Mouse (Mus musculus): ENCODE data around the gene Vamp1. TPM values are rescaled to one million over a fixed set of nuclear protein-coding genes. Genes with fewer than 3 reads are reported as not detected.

Gene Vamp1
- total and polyA plus RNA-seq, 3 experiments: 1.9 to 4.6 (median 3.1) TPM

- in situ Hi-C loops (cut with MboI; ENCODE audit: low pct_ligation_motif_present, low pct_unique_long_range_greater_than_20kb, low sequenced_read_pairs): no loop called here
- peak; percentile 8 for DNase-seq (ENCODE audit: extremely low read depth)
- Histone ChIP-seq H3K27me3 (replicated peaks) (no peaks in the 10 kb centered on the region), H3K79me2 (replicated peaks; ENCODE audit: control insufficient read depth, extremely low read depth, insufficient read depth, poor library complexity, severe bottlenecking) (peaks cover 37% of the 10 kb centered on the region), H3K9me3 (replicated peaks; ENCODE audit: low read length) (no peaks in the 10 kb centered on the region), H3K4me3 (replicated peaks in 1 of 3; ENCODE audit: low read depth in 2 of 3, low read length in 2 of 3, poor library complexity in 1 of 3) (no peak overlapping the region), H3K36me3 (replicated peaks in 1 of 2; ENCODE audit: control insufficient read depth in 1 of 2, insufficient read depth in 1 of 2, low read length in 1 of 2) (peaks cover 12 to 37% of the 10 kb centered on the region in 2 experiments), H3K4me2 (ENCODE audit: insufficient read depth, low read depth, poor library complexity, severe bottlenecking) (peak overlapping the region; percentile 96), H3K4me1 (ENCODE audit: control insufficient read depth in 1 of 2, insufficient read depth in 2 of 2) (peaks cover 0 to 21% of the 10 kb centered on the region in 2 experiments; a peak in 2 of 4 replicates), H3K9ac (ENCODE audit: insufficient read depth, low read depth) (0 out of 2 replicates have a peak overlapping the region, but pooled peaks have one; percentile 28), H3K27ac (ENCODE audit: insufficient read depth, low read depth) (no peak overlapping the region)
- no peak for TF ChIP-seq RAD21 (IDR thresholded peaks at IDR 0.05; ENCODE audit: low read depth, low read length)
- TF ChIP-seq MXI1 (IDR thresholded peaks at IDR 0.05; ENCODE audit: low read depth, low read length): no peak
- no peak for TF ChIP-seq GABPA (IDR thresholded peaks at IDR 0.05; ENCODE audit: insufficient replicate concordance, low read depth, low read length)
- no peak for TF ChIP-seq POLR2AphosphoS2 (IDR thresholded peaks at IDR 0.05; ENCODE audit: low read depth, low read length)
- TF ChIP-seq SIN3A (IDR thresholded peaks at IDR 0.05; ENCODE audit: low read length): no peak
- no peak for TF ChIP-seq TBP (conservative IDR thresholded peaks at IDR 0.05; ENCODE audit: low read depth, low read length)
- dilution Hi-C loops (cut with MboI; ENCODE audit: extremely low pct_ligation_motif_present, extremely low pct_unique_long_range_greater_than_20kb, low sequenced_read_pairs): no loop called here
Observed at GRCm38 (mm10) chr6:125193390-125193789, 22.0 kb upstream of the Vamp1 start.

- Histone ChIP-seq H3K9ac (ENCODE audit: insufficient read depth, low read depth) (no peak overlapping the region), H3K4me2 (ENCODE audit: insufficient read depth, low read depth, poor library complexity, severe bottlenecking) (no peak overlapping the region), H3K4me3 (replicated peaks in 1 of 3; ENCODE audit: low read depth in 2 of 3, low read length in 2 of 3, poor library complexity in 1 of 3) (no peak overlapping the region), H3K27me3 (replicated peaks) (no peaks in the 10 kb centered on the region), H3K27ac (ENCODE audit: insufficient read depth, low read depth) (no peak overlapping the region), H3K9me3 (replicated peaks; ENCODE audit: low read length) (no peaks in the 10 kb centered on the region), H3K36me3 (replicated peaks in 1 of 2; ENCODE audit: control insufficient read depth in 1 of 2, insufficient read depth in 1 of 2, low read length in 1 of 2) (peaks cover 2 to 24% of the 10 kb centered on the region in 2 experiments), H3K79me2 (replicated peaks; ENCODE audit: control insufficient read depth, extremely low read depth, insufficient read depth, poor library complexity, severe bottlenecking) (peaks cover 20% of the 10 kb centered on the region), H3K4me1 (ENCODE audit: control insufficient read depth in 1 of 2, insufficient read depth in 2 of 2) (peaks cover 0 to 9% of the 10 kb centered on the region in 2 experiments; a peak in 1 of 4 replicates)
- dilution Hi-C loops (cut with MboI; ENCODE audit: extremely low pct_ligation_motif_present, extremely low pct_unique_long_range_greater_than_20kb, low sequenced_read_pairs): no loop called here
- TF ChIP-seq POLR2AphosphoS2 (IDR thresholded peaks at IDR 0.05; ENCODE audit: low read depth, low read length): peak; percentile 47
- no peak for TF ChIP-seq GABPA (IDR thresholded peaks at IDR 0.05; ENCODE audit: insufficient replicate concordance, low read depth, low read length)
- DNase-seq (ENCODE audit: extremely low read depth): no peak
- in situ Hi-C loops (cut with MboI; ENCODE audit: low pct_ligation_motif_present, low pct_unique_long_range_greater_than_20kb, low sequenced_read_pairs): no loop called here
Observed at GRCm38 (mm10) chr6:125195541-125196075, 19.7 kb upstream of the Vamp1 start.

- Histone ChIP-seq H3K4me3 (replicated peaks in 1 of 3; ENCODE audit: low read depth in 2 of 3, low read length in 2 of 3, poor library complexity in 1 of 3) (no peak overlapping the region), H3K9me3 (replicated peaks; ENCODE audit: low read length) (no peaks in the 10 kb centered on the region), H3K79me2 (replicated peaks; ENCODE audit: control insufficient read depth, extremely low read depth, insufficient read depth, poor library complexity, severe bottlenecking) (peaks cover 14% of the 10 kb centered on the region), H3K36me3 (replicated peaks in 1 of 2; ENCODE audit: control insufficient read depth in 1 of 2, insufficient read depth in 1 of 2, low read length in 1 of 2) (peaks cover 2 to 24% of the 10 kb centered on the region in 2 experiments), H3K9ac (ENCODE audit: insufficient read depth, low read depth) (no peak overlapping the region), H3K4me2 (ENCODE audit: insufficient read depth, low read depth, poor library complexity, severe bottlenecking) (no peak overlapping the region), H3K27ac (ENCODE audit: insufficient read depth, low read depth) (no peak overlapping the region), H3K4me1 (ENCODE audit: control insufficient read depth in 1 of 2, insufficient read depth in 2 of 2) (peaks cover 0 to 9% of the 10 kb centered on the region in 2 experiments; a peak in 1 of 4 replicates), H3K27me3 (replicated peaks) (no peaks in the 10 kb centered on the region)
- TF ChIP-seq POLR2A (IDR thresholded peaks at IDR 0.05; ENCODE audit: low read depth, low read length) (no peak), USF2 (conservative IDR thresholded peaks at IDR 0.05; ENCODE audit: low read depth, low read length) (no peak)
- no peak for DNase-seq (ENCODE audit: extremely low read depth)
- dilution Hi-C loops (cut with MboI; ENCODE audit: extremely low pct_ligation_motif_present, extremely low pct_unique_long_range_greater_than_20kb, low sequenced_read_pairs) (no loop called here), in situ Hi-C loops (cut with MboI; ENCODE audit: low pct_ligation_motif_present, low pct_unique_long_range_greater_than_20kb, low sequenced_read_pairs) (no loop called here)
Observed at GRCm38 (mm10) chr6:125196301-125196700, 19.1 kb upstream of the Vamp1 start.

Measured in CH12.LX (cell line).